Mouse (Mus musculus) thymus, adult 2 months (tissue): ENCODE data around the gene Il34.

Experiments
- CTCF ChIP-seq: fragments of 200-500 bp; IDR thresholded peaks from 2 replicates; pipeline ENCODE4 v1.5.1; 2012; ENCODE audit warnings: mild to moderate bottlenecking, control low read depth, low read length, moderate library complexity, borderline replicate concordance; ENCODE audit not compliant: control insufficient read depth, poor library complexity, insufficient read depth; ENCODE audit errors: extremely low read depth
- POLR2A ChIP-seq: fragments of 200-500 bp; IDR thresholded peaks from 2 replicates; pipeline ENCODE4 v1.6.1; 2012; ENCODE audit warnings: mild to moderate bottlenecking, low read length, control low read depth, moderate library complexity; ENCODE audit not compliant: control insufficient read depth, poor library complexity, insufficient read depth; ENCODE audit errors: extremely low read depth

- TF ChIP-seq CTCF (no peak), POLR2A (no peak)
These were observed 94.3 kb downstream of the Il34 start for GRCm38 (mm10) chr8:110711271-110711934.
